Mouse (Mus musculus) cerebellum, postnatal 10 days (tissue): ENCODE measurements around the gene Nagk.
"Not testable (repeated sequence)": the region's sequence is repeated elsewhere in the genome, so short reads cannot be mapped to it uniquely, and the experiment has no call there.

Experiments
- DNase-seq, 2 experiments: peaks; one replicate each; pipeline ENCODE4 v3.0.0; 2021; ENCODE audit warnings: mixed read lengths in 2 of 2

The Nagk gene

GRCm38 (mm10) chr6:83794760-83795296 lies at the start of gene Nagk:
Gene Nagk (plus strand): TSS chr6:83794982.
- DNase-seq: peak; percentile 96

GRCm38 (mm10) chr6:83745466-83745865 lies 49.3 kb upstream of the Nagk start:
- no peak for DNase-seq

DNA sequence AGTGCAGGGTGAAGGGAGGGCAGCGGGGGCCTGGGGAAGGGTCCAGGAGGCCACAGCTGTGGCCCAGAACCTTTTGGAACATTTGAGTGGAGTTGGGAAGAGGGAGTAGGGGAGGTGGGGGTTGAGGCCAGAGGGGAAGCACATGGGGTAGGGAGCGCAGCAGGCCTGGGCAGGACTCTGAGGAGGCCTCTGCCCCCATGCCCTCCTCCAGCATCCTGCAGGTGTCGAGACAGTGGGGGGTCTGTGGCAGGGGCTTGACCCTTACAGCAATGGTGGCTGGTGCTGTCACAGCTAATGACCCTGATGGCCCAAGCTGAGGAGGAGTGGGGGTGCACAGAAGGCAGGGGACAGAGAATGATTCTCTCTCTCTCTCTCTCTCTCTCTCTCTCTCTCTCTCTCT lies 45.5 kb upstream of the Nagk start:
- DNase-seq: no peak

DNA sequence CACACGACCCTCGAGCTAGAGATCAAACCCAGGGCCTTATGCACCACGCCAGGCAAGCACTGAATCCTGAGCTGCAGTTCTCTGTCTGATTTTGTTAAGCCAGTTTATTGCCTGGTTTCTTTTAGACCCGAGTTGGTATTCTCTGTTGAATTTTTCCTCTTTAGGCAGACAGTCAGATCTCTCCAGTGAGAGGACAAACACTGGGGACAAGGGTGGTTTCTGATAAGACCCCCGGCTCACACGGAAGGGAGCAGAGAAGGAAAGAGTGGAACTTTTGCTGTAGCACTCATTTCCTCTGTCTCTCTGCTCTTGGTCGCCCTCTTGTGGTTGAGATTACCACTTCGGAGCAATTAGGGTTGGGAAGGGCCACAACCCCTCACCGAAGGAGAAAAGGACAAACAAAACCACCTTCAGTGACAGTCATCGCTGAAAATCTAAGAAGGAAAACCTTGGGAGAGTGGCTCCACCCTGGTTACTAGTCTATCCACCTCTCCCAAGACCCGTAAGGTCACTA lies 44.6 kb upstream of the Nagk start:
- DNase-seq: peak; percentile 83 to 88

DNA sequence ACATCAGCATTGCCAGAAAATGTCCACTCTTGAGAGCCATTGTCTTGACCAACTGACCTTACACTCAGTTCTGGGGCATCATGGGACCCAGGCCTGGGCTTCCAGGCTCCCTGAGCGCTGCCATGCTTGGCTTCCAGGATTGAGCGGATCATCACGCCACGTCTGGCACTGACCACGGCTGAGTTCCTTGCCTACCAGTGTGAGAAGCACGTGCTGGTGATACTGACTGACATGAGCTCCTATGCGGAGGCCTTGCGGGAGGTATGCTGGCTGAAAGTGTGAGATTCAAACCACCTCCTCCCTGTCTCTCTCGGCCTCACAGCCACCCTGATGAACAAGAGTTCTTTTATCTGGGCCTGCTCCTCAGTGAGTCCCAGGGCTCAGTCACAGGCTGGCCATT lies 38.7 kb upstream of the Nagk start:
- DNase-seq: no peak

DNA sequence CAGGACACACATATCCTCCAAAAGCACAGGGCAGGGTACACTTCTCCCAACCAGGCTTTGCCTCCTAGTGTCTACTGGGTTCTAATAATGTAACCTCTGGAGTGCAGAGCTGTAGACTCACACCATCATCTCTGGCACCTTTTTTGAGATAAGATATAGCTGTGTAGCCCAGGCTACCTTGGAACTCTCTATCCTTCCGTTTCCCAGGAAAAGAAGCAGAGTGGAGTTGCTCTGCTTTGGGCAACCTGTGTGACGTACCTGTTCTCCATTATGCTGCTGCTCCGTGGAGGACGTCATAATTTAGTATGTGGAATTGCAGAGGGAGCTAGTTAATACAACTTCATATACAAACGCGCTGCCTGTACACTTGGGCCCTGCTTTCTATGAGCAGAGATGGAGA lies 32.4 kb upstream of the Nagk start, which contains the start of gene Ankrd53:
Gene Ankrd53, plus strand, starts transcription at position 301 of the 400 bp plus-strand sequence.
- DNase-seq: no peak

DNA sequence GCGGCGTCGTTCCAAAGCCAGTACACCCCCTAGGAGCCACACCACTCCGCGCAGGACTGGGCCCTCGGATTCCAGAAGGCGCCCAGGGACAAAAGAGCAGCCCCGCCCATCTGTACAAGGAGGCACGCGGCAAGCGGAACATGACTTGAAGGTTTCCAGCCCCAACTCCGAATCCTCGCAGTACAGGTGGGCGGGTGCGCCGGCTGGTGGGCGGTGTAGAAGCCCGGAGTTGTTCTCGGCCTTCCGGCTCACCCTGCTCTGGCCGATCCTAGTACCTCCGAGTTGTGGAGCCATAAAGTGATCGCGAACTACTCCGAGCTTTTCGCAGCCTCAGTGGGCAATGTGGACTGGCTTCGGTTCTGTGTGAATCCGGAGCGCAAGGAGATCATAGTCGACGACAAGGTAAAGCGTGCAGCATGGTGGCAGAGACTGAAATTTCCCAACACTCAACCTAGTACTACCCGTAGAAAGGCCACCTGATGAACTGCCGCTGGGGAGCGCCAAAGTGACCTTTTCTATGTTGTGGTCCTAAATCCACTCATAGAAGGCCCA lies 31.8 kb upstream of the Nagk start:
- DNase-seq: peak in 1 of 2 experiments; percentile 36

DNA sequence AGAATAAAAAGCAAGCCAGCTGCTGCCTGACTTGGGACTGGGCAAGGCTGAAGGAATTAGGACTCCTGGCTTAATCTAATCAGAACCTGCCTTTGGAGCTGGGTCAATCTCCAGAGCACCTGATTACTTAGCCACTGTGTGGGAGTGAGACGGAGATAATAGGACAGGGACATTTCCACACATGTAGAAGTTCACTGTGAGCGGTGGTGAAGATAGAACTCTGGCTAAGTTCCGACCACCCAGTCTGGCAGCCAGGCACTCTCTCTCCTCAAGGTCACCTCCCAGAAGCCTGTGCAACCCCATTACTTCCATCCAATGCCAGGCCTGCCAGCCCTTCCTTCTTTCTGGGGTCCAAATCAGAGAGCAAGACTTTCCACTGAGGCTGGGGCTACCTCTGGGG lies 27.8 kb upstream of the Nagk start:
- no peak for DNase-seq

DNA sequence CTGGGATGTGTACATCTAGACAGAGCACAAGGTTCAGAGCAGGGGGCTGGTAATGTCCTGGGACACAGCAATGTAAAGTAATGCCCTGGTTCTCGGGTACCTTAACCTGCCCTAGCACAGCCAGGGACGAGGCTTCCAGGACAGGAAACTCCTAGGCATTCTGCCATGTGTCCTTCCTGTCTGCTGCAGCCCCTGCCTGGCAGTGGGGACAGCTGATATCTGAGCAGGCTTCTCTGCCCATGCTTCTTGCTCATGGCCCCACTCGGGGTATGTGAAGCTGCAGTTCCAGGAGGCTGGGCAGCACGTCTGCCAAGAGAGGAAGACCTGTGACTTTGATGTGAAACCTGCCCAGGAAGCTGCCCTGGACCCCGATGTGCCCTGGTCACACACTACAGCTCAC lies 26.3 kb upstream of the Nagk start:
- DNase-seq: no peak

GRCm38 (mm10) chr6:83774126-83774525 lies 20.7 kb upstream of the Nagk start:
- no peak for DNase-seq

- DNase-seq: peak; percentile 46 to 48
Measured at GRCm38 (mm10) chr6:83774781-83775563, 19.8 kb upstream of the Nagk start.

GRCm38 (mm10) chr6:83775638-83776293 lies 19.0 kb upstream of the Nagk start, which contains the start of gene Tex261:
Gene Tex261 (minus strand): TSS chr6:83775813.
- DNase-seq: peak; percentile 94 to 97

- DNase-seq: no peak
Measured at GRCm38 (mm10) chr6:83778306-83778705, 16.5 kb upstream of the Nagk start.

DNA sequence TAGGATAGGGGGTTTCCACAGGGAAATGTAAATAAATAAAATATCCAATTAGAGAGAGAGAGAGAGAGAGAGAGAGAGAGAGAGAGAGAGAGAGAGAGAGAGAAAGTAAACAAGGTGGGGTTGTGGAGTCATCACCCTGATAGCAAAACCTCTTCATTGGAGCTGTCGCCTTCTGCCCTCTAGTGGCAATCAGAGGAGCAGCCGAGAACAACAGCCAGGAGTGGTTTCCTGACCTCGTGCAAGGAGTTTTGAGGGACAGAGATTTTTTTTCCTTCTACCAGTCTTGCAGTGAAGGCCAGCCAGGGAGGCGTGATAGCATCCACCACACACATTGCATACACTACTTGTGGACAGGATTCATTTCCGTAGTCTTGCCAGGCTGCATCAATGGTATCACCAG lies 15.8 kb upstream of the Nagk start:
- peak; percentile 70 to 75 for DNase-seq

DNA sequence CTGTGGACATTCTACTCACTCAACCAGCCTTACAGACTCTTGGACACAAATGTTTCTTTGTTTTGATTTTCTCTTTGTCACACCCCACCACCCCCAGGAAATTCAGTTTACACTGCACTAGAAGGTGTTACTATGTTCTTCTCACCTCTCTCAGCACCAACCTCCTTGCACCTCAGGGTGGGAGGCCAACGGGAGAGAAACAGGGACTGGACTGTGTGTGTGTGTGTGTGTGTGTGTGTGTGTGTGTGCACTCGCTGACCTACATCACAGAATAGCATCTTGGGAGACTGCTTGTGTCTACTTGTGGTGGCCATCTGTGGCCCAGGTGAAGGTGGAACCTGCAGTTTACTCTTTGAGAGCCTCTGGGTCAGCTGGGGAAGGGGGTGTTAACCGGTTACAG lies 8.4 kb upstream of the Nagk start:
- no peak for DNase-seq

- DNase-seq: no peak
Measured at GRCm38 (mm10) chr6:83788554-83788953, 6.2 kb upstream of the Nagk start.

GRCm38 (mm10) chr6:83790533-83790932 lies 4.2 kb upstream of the Nagk start:
- DNase-seq: not testable (repeated sequence)

DNA sequence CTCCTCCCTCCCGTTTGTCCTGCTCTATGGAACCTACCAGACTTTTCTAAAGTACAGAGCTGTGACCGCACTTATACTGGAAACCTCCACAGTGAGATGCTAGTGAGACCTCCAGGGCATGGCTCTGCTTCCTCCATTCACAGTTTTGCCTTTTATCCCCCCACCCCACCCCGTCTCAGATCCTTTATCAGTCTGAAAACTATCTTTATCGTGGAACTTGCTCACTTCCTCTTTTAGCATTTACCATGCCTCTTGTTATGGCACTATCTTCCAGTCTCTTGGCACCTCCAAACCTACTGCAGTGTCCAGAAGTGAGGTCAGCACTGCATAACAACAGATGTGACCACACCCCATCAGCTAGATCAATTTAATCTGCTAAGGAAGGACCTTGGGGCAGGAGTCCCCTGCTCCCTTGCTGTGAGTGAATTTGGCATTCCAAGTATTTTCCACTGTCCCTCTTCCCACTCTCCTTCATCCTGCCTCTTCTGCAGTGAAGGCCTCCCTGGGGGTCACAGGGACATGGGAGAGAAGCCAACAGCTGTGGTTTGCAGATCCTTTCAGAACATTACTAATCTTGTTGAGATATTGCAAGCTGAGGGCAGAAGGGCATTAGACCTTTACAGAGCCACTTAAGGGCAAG lies 3.4 kb upstream of the Nagk start:
- DNase-seq: no peak

DNA sequence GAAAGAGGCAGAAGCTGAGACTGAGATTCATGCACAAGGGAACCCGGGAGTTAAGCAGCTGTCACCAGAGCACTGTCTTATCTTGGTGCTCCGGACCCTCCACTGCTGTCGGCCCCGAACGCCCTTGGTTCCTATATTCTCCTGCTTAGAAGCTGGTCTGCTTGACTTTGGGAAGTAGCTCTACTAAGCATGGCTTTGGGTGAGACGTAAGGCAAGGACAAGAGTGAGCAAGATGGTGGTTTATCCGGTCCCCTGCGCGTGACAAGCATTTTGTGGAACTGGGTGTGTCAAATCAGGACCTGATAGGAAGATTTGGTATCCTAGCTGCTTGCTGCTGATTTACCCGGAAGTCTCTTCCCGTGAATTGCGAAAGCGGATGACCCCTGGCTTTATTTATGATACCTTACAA lies 714 bp downstream of the Nagk start:
- peak in 1 of 2 experiments; percentile 20 for DNase-seq

GRCm38 (mm10) chr6:83796686-83797085 lies 1.9 kb downstream of the Nagk start:
- DNase-seq: no peak

- peak in 1 of 2 experiments; percentile 32 for DNase-seq
Measured at GRCm38 (mm10) chr6:83802033-83802432, 7.3 kb downstream of the Nagk start.

GRCm38 (mm10) chr6:83802846-83803245 lies 8.1 kb downstream of the Nagk start:
- no peak for DNase-seq

- DNase-seq: no peak
Measured at GRCm38 (mm10) chr6:83815801-83816200, 21.0 kb downstream of the Nagk start.
